Mouse (Mus musculus) ZHBTc4 (cell line): ENCODE measurements around the gene Elf2.
A peak's percentile ranks its signal among the peaks of the same experiment; 100 is the strongest.
"Not testable (repeated sequence)": the region's sequence is repeated elsewhere in the genome, so short reads cannot be mapped to it uniquely, and the experiment has no call there.

Source experiments
- DNase-seq: peaks from one replicate; pipeline ENCODE4 v3.0.0-alpha.2; 2011; ENCODE audit warnings: low read depth, low spot score

Gene Elf2

DNA sequence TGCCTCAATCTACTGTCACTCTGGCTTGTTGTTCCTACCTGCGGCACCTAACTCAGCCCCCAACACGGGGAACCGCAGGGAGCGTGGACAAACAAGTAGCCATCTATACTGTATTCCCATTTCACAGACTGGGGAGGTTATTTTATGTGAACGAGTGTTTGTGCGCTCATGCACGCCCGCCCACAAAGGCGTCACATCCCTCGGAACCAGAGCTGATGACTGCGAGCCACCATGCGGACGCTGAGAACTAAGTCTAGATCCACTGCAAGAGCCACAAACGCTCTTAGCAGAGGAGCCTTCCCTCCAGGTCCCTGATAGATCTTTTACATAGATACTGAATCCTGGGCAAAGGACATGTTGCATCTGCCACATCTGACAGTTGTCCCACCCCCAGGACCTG is 10.4 kb downstream of the Elf2 start:
- peak; percentile 53 for DNase-seq

DNA sequence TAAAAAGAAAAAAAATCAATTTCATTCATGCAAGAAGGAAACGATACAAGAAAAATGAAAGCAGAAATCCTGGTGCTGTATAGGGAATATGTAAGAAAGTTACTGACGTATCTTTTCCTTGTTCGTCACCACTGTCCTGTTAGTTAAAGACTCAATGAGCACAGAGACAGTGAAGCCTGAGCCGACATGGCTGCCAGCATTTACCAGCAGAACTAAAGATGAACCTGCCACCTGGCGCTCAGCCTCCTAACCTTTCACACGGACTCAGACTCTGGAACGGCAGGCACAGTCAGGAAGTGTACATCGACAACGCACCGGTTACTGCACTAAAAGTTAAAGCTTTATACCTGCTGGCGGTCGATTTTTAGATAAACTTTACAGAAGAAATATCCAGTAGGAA is 11.9 kb downstream of the Elf2 start:
- no peak for DNase-seq

DNA sequence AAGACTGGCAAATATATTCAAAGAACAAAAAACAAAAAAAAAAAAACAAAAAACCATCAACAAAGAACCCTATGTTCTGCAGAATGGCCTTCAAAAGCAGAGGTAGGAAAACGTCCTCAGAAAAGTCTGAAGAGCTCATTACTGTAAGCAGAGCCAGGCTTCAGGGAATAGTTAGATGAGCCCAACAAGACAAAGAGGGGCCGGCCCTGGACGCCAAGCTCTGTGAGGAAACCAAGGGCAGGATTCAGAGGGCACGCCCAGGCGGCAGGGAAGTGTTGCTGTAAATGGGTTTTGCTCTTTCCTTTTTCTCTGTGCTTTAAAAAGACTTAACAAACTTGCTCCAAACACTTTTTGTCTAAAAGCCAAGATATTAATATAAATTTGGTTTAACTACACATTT is 12.6 kb downstream of the Elf2 start:
- peak; percentile 46 for DNase-seq

DNA sequence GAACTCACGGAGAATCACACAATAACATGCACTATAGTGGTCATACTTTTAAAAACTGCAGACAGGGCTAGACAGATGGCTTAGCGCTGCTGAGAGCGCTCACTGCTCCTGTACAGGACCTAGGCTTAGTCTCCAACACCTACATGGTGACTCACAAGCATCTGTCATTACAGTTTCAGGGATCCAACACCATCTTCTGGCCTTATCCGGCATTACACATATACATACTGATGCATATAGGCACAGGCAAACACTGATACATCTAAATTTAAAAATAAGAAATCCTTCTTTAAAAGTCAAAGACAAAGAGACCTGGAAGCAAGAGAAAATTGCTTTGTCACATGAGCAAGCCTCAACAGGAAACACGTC is 13.1 kb downstream of the Elf2 start:
- DNase-seq = peak; percentile 81

DNA sequence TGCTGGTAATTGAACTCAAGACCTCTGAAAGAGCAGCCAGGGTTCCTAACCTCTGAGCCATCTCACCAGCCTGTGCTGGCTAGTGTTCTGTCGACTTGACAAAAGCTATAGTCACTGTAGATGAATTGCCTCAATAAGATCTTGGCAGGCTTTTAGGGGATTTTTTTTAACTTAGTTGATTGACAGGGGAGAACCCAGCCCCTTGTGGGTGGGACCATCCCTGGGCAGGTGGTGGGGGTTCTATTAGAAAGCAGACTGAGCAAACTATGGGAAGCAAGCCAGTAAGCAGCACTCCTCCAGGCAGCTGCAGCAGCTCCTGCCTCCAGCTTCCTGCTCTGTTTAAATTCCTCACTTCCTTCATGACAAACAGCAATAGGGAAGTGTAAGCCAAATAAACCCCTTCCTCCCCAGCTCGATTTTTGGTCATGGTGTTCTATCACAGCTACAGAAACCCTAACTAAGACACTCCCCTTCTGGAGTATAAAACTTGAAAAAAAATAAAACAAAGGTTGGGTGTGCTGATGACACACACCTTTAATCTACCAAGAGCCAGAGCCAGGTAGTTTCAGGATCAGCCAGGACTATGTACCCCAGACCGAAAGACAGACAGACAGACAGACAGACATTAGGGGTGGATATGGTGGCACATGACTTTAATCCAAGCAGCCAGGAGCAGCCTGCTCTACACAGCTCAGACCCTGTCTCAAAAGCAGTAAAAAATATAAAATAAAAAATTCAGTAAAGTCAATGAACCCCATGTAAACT is 13.6 kb downstream of the Elf2 start:
- no peak for DNase-seq

DNA sequence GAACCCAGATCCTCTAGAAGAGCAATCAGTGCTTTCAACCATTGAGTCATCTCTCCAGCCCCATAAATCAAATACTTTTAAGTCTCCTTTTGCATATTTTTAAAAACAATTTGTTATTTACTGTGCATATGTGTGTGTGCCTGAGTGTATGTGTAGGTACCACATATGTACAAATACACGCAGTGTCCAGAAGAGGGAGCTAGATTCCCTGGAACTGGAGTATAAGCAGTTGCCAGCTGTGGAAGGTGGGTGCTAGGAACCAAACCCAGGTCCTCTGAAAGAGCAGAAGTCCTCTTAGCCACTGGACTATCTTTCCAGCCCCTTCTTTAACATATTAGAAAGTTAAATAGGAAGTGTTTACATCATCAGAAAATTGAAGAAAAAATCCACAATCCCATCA is 15.0 kb downstream of the Elf2 start:
- peak; percentile 39 for DNase-seq

DNA sequence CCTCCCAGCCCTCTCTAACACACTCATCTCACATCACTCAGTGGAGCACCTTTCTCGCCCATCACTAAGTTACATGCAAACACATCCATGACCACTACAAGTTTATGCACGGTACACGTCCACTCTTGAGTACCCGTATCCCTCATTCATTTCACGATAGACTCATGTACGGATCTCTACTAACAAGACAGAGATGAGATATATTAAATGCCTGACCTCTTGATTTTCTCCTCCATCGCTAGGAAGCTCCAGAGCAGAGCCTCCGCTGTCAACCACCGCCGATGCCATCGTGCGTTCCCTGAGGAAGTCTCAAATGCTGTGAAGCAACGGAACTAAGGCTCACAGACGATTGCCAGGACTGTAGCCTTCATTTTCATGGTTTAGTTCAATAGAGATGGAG is 17.5 kb downstream of the Elf2 start:
- DNase-seq = no peak

DNA sequence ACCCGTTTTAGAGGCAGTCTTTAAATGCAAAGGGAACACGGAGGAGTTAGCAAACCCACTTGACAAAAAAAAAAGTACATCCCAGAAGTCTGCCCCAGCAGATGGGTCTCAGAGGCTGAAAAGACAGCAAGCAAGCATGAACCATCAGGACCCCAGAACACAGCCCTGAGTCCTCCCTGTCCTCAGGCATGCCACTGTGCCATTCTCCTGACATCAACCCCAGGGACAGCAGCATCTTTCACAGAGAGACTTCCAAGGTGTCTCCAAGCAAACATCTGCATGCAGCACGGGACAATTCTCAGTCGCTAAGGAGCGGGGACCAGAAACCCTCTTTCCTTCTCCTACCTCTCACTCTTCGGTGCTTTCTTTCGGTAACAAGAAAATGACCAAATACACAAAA is 18.1 kb downstream of the Elf2 start:
- no peak for DNase-seq

DNA sequence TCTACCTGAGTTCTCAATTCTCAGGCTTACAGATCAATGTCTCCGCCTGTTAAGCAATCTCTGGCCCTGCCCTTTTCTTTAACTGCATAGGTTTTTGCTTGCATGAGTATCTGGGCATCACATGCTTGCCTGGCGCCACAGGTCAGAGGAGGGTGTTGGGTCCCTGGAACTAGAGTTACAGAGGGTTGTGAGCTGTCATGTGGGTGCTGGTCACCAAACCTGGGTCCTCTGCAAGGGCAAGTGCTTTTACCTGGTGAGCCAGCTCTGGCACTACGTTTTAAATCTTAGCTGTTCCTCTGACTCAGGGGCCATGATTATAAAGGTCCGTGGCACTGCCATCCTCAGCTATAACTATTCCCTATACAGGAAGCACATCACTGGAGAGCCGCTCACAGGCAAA is 19.3 kb downstream of the Elf2 start:
- no peak for DNase-seq

DNA sequence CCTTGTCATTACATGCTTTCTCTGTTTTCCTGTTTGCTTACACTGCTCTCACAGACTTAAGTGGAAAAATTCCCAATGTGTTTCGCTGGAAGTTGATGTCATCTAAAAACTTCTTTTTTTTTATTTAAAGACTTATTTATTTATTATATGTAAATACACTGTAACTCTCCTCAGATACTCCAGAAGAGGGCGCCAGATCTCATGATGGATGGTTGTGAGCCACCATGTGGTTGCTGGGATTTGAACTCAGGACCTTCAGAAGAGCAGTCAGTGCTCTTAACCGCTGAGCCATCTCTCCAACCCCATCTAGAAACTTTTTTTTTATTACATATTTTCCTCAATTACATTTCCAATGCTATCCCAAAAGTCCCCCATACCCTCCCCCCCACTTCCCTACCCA is 22.4 kb downstream of the Elf2 start:
- DNase-seq = not testable (repeated sequence)

DNA sequence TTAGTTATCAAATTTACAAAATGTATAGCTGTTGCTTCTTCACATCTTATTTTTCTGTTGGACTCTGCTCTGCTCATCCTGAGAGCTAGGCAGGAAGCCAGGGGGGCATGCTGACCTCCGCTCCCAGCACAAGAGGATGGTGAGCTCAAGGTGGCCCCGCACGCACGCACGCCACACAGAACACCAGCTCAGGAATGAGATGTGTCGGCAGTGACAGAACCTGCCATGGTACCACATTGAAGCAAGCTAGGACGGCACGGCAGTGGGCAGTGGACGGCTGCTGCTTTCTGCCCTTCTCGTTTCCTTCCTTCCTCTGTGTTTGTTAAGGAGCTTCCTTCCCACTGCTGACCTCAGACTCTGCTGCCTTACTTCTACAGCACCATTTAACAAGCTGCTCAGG is 23.6 kb downstream of the Elf2 start:
- no peak for DNase-seq

DNA sequence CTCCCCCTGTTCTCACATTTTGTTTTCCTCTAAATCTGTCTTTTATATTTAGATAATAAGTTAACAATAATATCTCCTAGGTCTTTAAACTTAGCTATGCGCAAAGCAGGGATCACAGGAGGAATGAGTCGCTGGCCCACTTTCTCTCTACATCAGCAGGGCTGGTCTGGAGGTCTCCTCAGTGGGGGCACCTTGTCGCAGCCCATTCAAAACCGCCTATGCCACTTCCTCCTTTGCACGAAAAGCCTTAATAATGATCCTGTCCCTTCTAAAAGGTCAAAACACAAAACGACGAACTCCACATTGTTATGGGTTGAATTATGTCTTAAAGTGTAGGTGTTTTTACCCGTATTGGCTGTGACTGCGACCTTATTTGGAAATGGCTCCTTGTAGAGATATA is 28.8 kb downstream of the Elf2 start:
- no peak for DNase-seq

DNA sequence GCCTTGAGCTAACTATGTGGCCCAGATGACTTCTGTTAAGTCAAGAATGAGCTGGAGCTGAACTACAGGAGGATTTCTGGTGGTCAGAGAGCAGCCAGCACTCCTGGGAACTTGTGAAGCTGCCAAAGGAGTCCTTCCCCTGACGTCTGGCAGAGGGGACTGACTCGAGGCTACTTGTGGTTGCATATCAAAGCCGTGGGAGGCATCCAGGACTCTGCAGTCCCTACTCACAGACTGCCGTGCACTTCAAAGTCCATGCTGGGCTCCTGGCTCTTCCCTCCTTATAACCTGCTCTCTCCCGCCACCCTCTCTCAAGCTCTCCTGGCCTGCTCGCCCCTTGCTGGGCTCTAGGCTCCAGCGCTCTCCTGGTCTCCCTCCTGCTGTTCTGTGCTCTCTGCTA is 30.4 kb downstream of the Elf2 start:
- DNase-seq = peak; percentile 68

DNA sequence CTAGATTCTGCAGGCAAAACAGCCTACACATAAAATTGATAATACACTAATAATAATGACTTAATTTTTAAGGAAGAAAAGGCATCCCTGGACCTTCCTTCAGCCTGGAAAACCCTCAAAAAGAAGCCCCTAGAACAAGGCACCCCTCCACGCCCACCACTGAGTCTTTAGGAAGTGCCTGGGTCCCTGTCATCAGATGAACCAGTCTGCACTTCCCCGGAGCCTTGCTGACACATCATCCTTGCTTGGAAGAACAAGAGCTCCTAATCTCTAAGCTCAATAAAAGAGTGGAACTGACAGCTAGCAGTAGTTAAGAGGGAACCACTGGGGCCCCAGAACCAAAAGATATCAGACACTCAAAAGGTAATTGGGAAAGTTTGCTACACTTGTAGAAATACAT is 33.8 kb downstream of the Elf2 start:
- no peak for DNase-seq

DNA sequence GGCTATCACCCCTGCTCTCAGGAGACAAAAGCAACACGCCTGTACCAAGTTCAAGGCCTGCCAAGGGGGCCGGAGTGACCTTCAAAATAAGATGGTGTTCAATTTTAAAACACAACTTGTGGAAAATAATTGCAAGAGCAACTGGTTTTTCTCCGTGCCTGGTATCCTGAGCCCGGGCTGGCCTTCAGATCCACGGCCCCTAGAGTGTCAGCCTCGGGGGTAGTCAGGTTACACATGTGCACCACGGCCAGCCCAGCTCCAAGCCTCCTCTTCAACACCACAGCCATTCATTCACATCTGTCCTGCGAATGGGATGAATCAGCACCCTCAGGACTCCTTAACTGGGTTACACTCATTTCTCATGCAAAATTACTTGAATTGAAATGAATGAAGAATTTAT is 34.5 kb downstream of the Elf2 start:
- DNase-seq = no peak

DNA sequence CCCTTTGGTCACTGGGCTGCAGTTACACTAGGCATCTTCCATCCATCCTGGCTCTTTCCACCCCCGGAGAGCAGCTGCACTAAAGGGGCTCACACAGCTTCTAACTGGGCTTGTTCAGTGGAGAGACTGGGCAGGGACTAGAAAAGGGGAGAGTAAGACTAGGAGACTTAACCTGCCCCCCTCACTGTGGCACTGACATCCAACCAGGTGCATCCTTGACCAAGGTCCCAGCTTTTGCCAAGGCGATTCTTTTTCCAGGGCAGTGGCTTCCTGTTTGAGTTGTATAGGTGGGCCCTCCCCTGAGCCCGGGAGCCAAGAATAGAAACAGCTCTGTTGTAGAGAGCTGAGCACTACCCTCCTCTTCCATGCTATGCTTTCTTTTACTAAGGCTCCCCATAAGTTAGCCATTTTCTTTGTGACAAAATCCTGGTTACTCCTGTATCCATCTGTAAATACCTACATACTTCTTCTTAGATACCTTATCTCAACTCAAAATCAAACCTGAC is 37.4 kb downstream of the Elf2 start:
- no peak for DNase-seq

DNA sequence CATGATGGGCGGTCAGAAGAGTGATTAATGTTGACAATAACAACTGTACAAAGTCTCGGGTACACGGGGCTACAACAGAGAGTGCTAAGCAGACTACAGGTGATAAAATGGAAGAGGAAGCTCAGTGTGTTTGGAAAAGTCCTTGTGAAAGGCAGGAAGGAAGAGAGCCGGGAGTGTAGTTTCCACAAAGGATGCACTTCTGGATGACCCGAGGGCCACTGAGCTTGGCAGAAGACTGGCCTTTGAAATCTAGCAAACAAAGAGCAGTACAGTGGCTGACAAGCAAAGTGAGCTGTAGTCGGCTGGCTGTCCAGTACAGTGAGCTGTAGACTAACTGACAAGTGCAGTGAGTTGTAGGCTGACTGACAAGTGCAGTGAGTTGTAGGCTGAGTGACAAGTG is 38.9 kb downstream of the Elf2 start:
- no peak for DNase-seq

DNA sequence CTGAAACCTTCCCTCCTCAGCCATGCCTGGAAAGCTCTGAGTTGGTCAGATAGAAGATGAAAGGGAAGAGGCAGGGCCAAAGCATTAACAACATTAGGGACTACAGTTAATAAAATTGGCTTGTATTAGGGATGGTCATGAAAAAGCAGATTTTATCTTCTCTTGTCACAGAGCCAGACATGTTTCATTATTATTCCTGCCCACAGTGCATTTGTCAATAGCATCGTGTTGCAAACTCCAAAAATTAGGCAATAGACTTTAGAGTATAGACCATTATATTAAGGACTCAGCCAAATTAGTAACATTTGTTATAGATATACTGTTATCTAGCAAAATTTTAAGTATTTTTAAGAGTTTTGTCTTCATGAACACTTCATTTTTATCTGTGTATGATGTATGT is 43.7 kb downstream of the Elf2 start:
- DNase-seq = no peak

DNA sequence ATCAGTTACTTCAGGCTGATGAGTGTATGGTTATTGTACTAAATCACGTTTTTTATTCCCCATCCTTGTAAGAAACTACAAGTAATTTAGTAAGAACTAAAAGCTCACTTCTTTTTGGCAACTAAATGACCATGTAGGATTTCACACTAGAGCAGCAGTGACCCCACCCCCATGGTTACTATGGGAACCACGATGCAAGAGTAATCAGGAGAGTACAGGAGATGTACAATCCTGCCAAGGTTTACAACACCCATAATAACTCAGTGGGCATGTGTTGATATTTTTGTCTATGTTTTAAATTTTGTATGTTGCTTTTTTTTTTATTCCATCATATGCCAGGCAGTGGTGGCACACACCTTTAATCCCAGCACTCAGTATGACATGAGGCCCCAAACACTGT is 45.2 kb downstream of the Elf2 start:
- no peak for DNase-seq

DNA sequence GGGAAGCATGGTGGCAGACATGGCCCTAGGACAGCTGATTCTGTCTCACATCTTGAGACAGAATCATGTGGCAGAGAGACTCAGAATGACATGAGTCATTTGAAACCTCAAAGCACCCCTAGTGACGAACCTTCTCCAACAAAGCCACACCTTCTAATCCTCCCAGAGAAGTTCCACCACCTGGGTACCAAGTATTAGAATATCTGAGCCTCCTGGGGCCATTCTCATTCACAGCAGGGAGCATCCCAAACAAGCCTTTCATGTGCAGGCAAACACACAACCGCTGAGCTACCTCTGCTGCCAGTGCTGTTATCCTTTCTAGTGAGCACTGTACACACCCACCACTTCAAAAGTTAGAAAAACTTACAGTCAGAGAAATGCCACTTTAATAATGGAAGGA is 46.2 kb downstream of the Elf2 start:
- peak; percentile 72 for DNase-seq

DNA sequence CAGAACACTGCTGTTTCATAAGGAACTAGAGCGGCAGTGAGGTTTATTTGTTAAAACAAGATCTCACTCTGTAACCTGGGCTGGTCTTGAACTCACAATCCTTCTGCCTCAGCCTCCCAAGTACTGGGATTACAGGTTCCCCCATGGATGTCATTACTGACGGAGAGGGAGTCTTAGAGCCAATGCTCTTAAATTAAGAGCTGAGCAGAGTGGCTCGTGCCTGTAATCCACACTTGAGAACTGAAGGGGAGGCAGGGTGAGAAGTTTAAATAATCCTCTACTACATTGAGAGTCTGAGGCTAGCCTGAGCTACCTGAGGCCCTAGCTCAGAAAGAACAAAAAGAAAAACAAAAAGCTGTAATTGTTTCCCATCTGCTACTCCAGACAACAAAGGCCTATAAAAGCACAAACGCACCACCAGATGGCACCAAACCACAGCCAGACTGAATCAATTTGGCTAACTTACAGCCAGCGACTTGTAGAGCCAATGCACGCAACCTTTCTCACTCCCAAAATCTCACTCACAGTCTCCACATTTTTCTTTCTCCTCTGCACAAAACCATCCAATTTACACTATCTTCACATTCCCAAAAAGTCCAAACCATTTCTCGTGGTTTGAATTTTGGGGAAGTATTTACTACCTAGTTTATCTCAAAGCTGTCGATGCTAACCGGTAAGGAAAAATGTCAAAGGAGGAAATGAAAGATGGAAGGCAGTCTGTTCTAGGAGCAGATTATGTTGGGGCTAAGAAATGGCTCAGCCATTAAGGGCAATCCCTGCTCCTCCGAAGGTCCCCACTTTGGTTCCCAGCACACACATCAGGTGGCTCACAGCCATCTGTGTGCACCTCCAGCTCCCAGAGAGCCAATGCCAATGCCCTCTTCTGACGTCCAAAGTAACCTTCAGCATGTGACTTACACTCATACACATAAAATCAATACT is 51.3 kb downstream of the Elf2 start:
- DNase-seq = peak; percentile 83

DNA sequence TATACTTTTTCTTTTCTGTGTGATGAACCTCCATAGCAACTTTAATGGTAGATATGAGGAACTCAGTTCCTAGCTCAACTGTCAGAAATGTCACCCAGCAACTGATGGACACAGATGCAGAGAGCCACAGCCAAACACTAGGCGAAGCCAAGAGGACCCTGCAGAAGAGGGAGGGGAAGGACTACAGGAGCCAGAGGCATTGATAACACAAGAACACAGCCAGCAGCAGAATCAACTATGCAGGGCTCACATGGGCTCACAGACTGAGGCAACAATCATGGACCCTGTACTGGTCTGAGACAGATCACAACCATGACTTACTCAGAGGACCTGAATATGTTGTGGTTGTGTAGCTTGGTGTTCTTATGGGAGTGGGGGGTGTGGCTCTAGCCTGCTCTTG is 56.1 kb downstream of the Elf2 start:
- DNase-seq = no peak

DNA sequence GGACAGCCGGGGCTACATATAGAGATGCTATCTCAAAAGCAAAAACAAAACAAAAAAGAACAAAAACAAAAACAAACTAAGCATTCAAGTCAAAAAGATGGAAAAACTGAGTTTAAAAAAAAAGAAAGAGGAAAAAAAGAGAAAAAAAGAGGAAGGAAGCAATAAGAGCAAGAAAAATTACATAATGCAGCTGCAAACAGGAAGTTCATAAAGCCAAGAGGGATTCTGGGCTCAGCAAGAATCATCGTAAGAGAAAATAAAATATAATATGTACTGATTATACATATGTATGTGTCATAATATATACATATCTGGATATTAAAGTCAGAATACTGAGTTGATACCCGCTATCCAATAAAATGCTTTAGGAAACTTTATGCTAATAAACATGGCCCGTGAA is 58.7 kb downstream of the Elf2 start:
- no peak for DNase-seq
